Mouse (Mus musculus) C2C12 (cell line): ENCODE data around the gene Zfp277. TPM values are rescaled to one million over a fixed set of nuclear protein-coding genes. Genes with fewer than 3 reads are reported as not detected.
A peak's percentile ranks its signal among the peaks of the same experiment; 100 is the strongest.

Experiments
- H3K27me3 ChIP-seq: one replicate; pipeline ENCODE4 v1.6.1; 2011; ENCODE audit not compliant: control insufficient read depth, insufficient read depth, insufficient read length
- H3K36me3 ChIP-seq: one replicate; pipeline ENCODE4 v1.6.1; 2011; ENCODE audit not compliant: control insufficient read depth, insufficient read depth
- H3K4me3 ChIP-seq: one replicate; pipeline ENCODE4 v1.5.1; 2011; ENCODE audit warnings: mild to moderate bottlenecking, control low read depth; ENCODE audit not compliant: poor library complexity, insufficient read depth, severe bottlenecking
- H3K79me2 ChIP-seq: one replicate; pipeline ENCODE4 v1.6.1; 2011; ENCODE audit not compliant: control insufficient read depth, insufficient read depth
- H3K79me3 ChIP-seq: one replicate; pipeline ENCODE4 v1.6.1; 2011; ENCODE audit warnings: low read depth, control low read depth
- H3ac ChIP-seq: one replicate; pipeline ENCODE3; 2011; ENCODE audit warnings: low read depth; ENCODE audit not compliant: control insufficient read depth, insufficient read length
- CEBPB ChIP-seq: IDR thresholded peaks from one replicate; pipeline ENCODE4 v1.6.1; 2011; ENCODE audit warnings: low read depth, mild to moderate bottlenecking, control low read depth, moderate library complexity
- CTCF ChIP-seq: IDR thresholded peaks from one replicate; pipeline ENCODE4 v1.5.1; 2011; ENCODE audit not compliant: control insufficient read depth, insufficient read depth, insufficient read length
- FOSL1 ChIP-seq: IDR thresholded peaks from one replicate; pipeline ENCODE4 v1.8.0; 2011; ENCODE audit warnings: mild to moderate bottlenecking, low read length; ENCODE audit not compliant: poor library complexity, insufficient read depth, severe bottlenecking
- MAX ChIP-seq: IDR thresholded peaks from one replicate; pipeline ENCODE4 v1.6.1; 2011; ENCODE audit warnings: mild to moderate bottlenecking, control low read depth
- MYOD1 ChIP-seq: IDR thresholded peaks from one replicate; pipeline ENCODE4 v1.6.1; 2011; ENCODE audit warnings: low read depth; ENCODE audit not compliant: control insufficient read depth, insufficient read length
- MYOG ChIP-seq: IDR thresholded peaks from one replicate; pipeline ENCODE4 v1.6.1; 2011; ENCODE audit not compliant: control insufficient read depth, insufficient read length; ENCODE audit errors: extremely low read depth
- USF1 ChIP-seq: IDR thresholded peaks from one replicate; pipeline ENCODE4 v1.6.1; 2011; ENCODE audit warnings: low read depth, mild to moderate bottlenecking, control low read depth, moderate library complexity
- polyA plus RNA-seq: library from polyadenylated mRNA; unstranded; fragments of >200 nt; fragmentation: generic; extraction: Trizol; gene quantifications from one replicate; pipeline ENCODE4 v1.2.1, GENCODE M21; 2012; ENCODE audit warnings: missing spikeins

Gene Zfp277
- polyA plus RNA-seq, 1 experiment, result 8.0 TPM

- Histone ChIP-seq H3K79me3 (peaks cover 2% of the 10 kb centered on the region), H3K27me3 (no peaks in the 10 kb centered on the region), H3K79me2 (no peaks in the 10 kb centered on the region), H3K36me3 (no peaks in the 10 kb centered on the region), H3ac (peak overlapping the region; percentile 93), H3K4me3 (peak overlapping the region; percentile 87)
- no peak for TF ChIP-seq CTCF
- no peak for TF ChIP-seq FOSL1
- TF ChIP-seq MYOG, result no peak
- TF ChIP-seq CEBPB, result no peak
- no peak for TF ChIP-seq MAX
- no peak for TF ChIP-seq USF1
- no peak for TF ChIP-seq MYOD1
Observed at GRCm38 (mm10) chr12:40446450-40447381, 1.0 kb upstream of the Zfp277 start.

GRCm38 (mm10) chr12:40445206-40445605, 496 bp downstream of the Zfp277 start:
- Histone ChIP-seq H3K79me2 (no peaks in the 10 kb centered on the region), H3K4me3 (peak overlapping the region; percentile 87), H3ac (peak overlapping the region; percentile 60), H3K27me3 (no peaks in the 10 kb centered on the region), H3K79me3 (peaks cover 2% of the 10 kb centered on the region), H3K36me3 (no peaks in the 10 kb centered on the region)
- peak; percentile 38 for TF ChIP-seq MAX
- TF ChIP-seq FOSL1, result no peak

- Histone ChIP-seq H3K27me3 (no peaks in the 10 kb centered on the region), H3ac (no peak overlapping the region), H3K79me2 (no peaks in the 10 kb centered on the region), H3K79me3 (peaks cover 1% of the 10 kb centered on the region), H3K4me3 (no peak overlapping the region), H3K36me3 (no peaks in the 10 kb centered on the region)
- TF ChIP-seq CEBPB (no peak), MYOG (no peak), CTCF (no peak), MYOD1 (no peak), USF1 (no peak), MAX (no peak), FOSL1 (no peak)
Observed at GRCm38 (mm10) chr12:40438049-40438448, 7.7 kb downstream of the Zfp277 start.

GRCm38 (mm10) chr12:40434101-40434500, 11.6 kb downstream of the Zfp277 start:
- H3K36me3 ChIP-seq, result no peaks in the 10 kb centered on the region
- H3K79me3 ChIP-seq, result peaks cover 1% of the 10 kb centered on the region
- no peak overlapping the region for H3ac ChIP-seq
- no peak overlapping the region for H3K4me3 ChIP-seq
- no peaks in the 10 kb centered on the region for H3K79me2 ChIP-seq
- TF ChIP-seq CTCF (no peak), CEBPB (no peak), MAX (no peak), USF1 (no peak), FOSL1 (no peak), MYOG (no peak), MYOD1 (no peak)
- H3K27me3 ChIP-seq, result no peaks in the 10 kb centered on the region

GRCm38 (mm10) chr12:40431075-40431474, 14.6 kb downstream of the Zfp277 start:
- H3ac ChIP-seq, result no peak overlapping the region
- TF ChIP-seq USF1 (no peak), MAX (no peak), FOSL1 (no peak), CEBPB (no peak), MYOG (no peak), MYOD1 (no peak), CTCF (no peak)
- H3K36me3 ChIP-seq, result no peaks in the 10 kb centered on the region
- no peak overlapping the region for H3K4me3 ChIP-seq
- H3K79me2 ChIP-seq, result no peaks in the 10 kb centered on the region
- H3K27me3 ChIP-seq, result no peaks in the 10 kb centered on the region
- no peaks in the 10 kb centered on the region for H3K79me3 ChIP-seq
